7 mouse cellular contexts compared by ENCODE assay signal in genomic region chr19:38054720-38055192, GRCm38 (mm10). TPM values are rescaled to one million over a fixed set of nuclear protein-coding genes. Genes with fewer than 3 reads are reported as not detected.
DNase-seq lines count a peak whose midpoint lies in the region; ATAC-seq and TF ChIP-seq lines count a peak whose summit lies in the region.

Gene Cep55 (plus strand): TSS chr19:38055011.

- H3K9ac ChIP-seq in intestine, embryonic 15.5 days = peak within 1 kb of the TSS; percentile 73
- peak within 1 kb of the TSS; percentile 64 for H3K9ac ChIP-seq in midbrain, embryonic 12.5 days (replicated peaks)

- TF ChIP-seq CTCF in small intestine, adult 2 months (IDR thresholded peaks at IDR 0.05; ENCODE audit: extremely low read depth, insufficient read length, insufficient replicate concordance, low read depth, low read length) = no peak

- H3K27ac ChIP-seq in intestine, embryonic 15.5 days = peak within 1 kb of the TSS; percentile 70
- peak within 1 kb of the TSS; percentile 39; the same call in 1 of the 2 replicates for H3K27ac ChIP-seq in midbrain, embryonic 12.5 days (replicated peaks)
- H3K27ac ChIP-seq in small intestine, adult 2 months (ENCODE audit: insufficient read depth, low read depth, low read length) = peak within 1 kb of the TSS; percentile 42; the same call in 1 of the 2 replicates

- 0 out of 2 replicates have a peak, but pooled peaks cover 4% of the 10 kb centered on the region for H3K4me1 ChIP-seq in intestine, embryonic 15.5 days (replicated peaks)
- H3K4me1 ChIP-seq in midbrain, embryonic 12.5 days = peaks cover 12% of the 10 kb centered on the region
- no peaks in the 10 kb centered on the region for H3K4me1 ChIP-seq in small intestine, adult 2 months (ENCODE audit: control insufficient read depth, insufficient read depth, insufficient read length, low read length)

- peak; percentile 96 for ATAC-seq in intestine, embryonic 15.5 days
- peak; percentile 94 for ATAC-seq in midbrain, embryonic 12.5 days (ENCODE audit: low FRiP score, low read depth)

- WGBS in intestine, embryonic 15.5 days = under 1% methylated on average over 36 of the region's 36 CpGs
- whole genome bisulfite sequencing in midbrain, embryonic 12.5 days = under 1% methylated on average over 36 of the region's 36 CpGs
- 2% methylated on average over 36 of the region's 36 CpGs for WGBS in small intestine, adult 2 months

- H3K9me3 ChIP-seq in intestine, embryonic 15.5 days = no peaks in the 10 kb centered on the region
- H3K9me3 ChIP-seq in midbrain, embryonic 12.5 days = no peaks in the 10 kb centered on the region

- peak within 1 kb of the TSS; percentile 82 for H3K4me2 ChIP-seq in intestine, embryonic 15.5 days (replicated peaks)
- peak within 1 kb of the TSS; percentile 76 for H3K4me2 ChIP-seq in midbrain, embryonic 12.5 days (replicated peaks)

- H3K27me3 ChIP-seq in intestine, embryonic 15.5 days (replicated peaks) = no peaks in the 10 kb centered on the region
- H3K27me3 ChIP-seq in midbrain, embryonic 12.5 days = no peaks in the 10 kb centered on the region
- no peaks in the 10 kb centered on the region for H3K27me3 ChIP-seq in small intestine, adult 2 months (ENCODE audit: control insufficient read depth, insufficient read depth, low read length)

- intact Hi-C loops in gastrocnemius, postnatal 36 days (cut with DNase I) = loop anchor here (2.0 kb wide), 1 partner anchor 100 kb away; no protein-coding TSS in a partner anchor
- intact Hi-C loops in left cerebral cortex, postnatal 4 days (cut with DNase I) = loop anchor here (10.0 kb wide), 1 partner anchor 130 kb away; no protein-coding TSS in a partner anchor

- peak within 1 kb of the TSS; percentile 82 for H3K4me3 ChIP-seq in intestine, embryonic 15.5 days (replicated peaks)
- peak within 1 kb of the TSS; percentile 76 for H3K4me3 ChIP-seq in midbrain, embryonic 12.5 days
- peak within 1 kb of the TSS; percentile 89 for H3K4me3 ChIP-seq in small intestine, adult 2 months (ENCODE audit: low read depth, low read length)

- DNase-seq in adrenal gland, adult 18-20 months (ENCODE audit: low spot score in 2 of 2) = peak; percentile 91 to 93
- peak; percentile 99 for DNase-seq in embryo, embryonic 11 days
- DNase-seq in gastrocnemius, postnatal 36 days = peak; percentile 91 to 95
- DNase-seq in left cerebral cortex, postnatal 4 days = peak; percentile 99

- TF ChIP-seq POLR2A in small intestine, adult 2 months (IDR thresholded peaks at IDR 0.05; ENCODE audit: low read depth, low read length) = no peak

- 0 out of 2 replicates have a peak, but pooled peaks cover 2% of the 10 kb centered on the region for H3K36me3 ChIP-seq in intestine, embryonic 15.5 days
- peaks cover 17% of the 10 kb centered on the region for H3K36me3 ChIP-seq in midbrain, embryonic 12.5 days
- H3K36me3 ChIP-seq in small intestine, adult 2 months (ENCODE audit: control insufficient read depth, insufficient read depth, low read length) = no peaks in the 10 kb centered on the region

RNA-seq across cellular contexts. Expression of gene Cep55, which starts in this region (rescaled TPM):
- under 1 TPM; 0.35 to 0.73 TPM for total RNA-seq in adrenal gland, adult 18-20 months (2021)
- under 1 TPM; 0.30 to 0.31 TPM for total RNA-seq in gastrocnemius, postnatal 36 days (2021)
- polyA plus RNA-seq in intestine, embryonic 15.5 days (2015; fragmentation: Nextera tagmentation; extraction: Ambion mirVana) = 23.7 and 28.9 TPM in 2 replicates
- 1 to 10 TPM; 1.8 to 3.3 TPM for total RNA-seq in left cerebral cortex, postnatal 4 days (2021)
- 41.8 and 42.7 TPM in 2 replicates for polyA plus RNA-seq in midbrain, embryonic 12.5 days (2016; fragmentation: Nextera tagmentation; extraction: Ambion mirVana)
- polyA plus RNA-seq in small intestine, adult 2 months (2012; rRNA removed) = 0.56 and 0.84 TPM in 2 replicates

Comparison
In these comparisons a context has a peak if more than half of its experiments do, and no peak if none do; other contexts are left out.
1. Peak in every context shown above with its lines: DNase-seq, ATAC-seq, H3K4me3 ChIP-seq and H3K27ac ChIP-seq.
2. RNA of gene Cep55 (polyA plus RNA-seq): 41.8 to 42.7 TPM in midbrain, embryonic 12.5 days and 23.7 to 28.9 TPM in intestine, embryonic 15.5 days; 0.56 to 0.84 TPM in small intestine, adult 2 months; every median in the first group is over 10 times any median in the second.
3. Peak in DNase-seq in adrenal gland, adult 18-20 months; RNA of the gene not detected or under 1 TPM.
4. Peak in DNase-seq in gastrocnemius, postnatal 36 days; RNA of the gene not detected or under 1 TPM.